Mouse (Mus musculus) bone marrow, adult 2 months (tissue): ENCODE data around the gene Pirt. TPM values are rescaled to one million over a fixed set of nuclear protein-coding genes. Genes with fewer than 3 reads are reported as not detected.

Experiments
- H3K27ac ChIP-seq: fragments of 200-500 bp; 2 replicates; pipeline ENCODE4 v1.5.1; 2012; ENCODE audit warnings: low read depth, mild to moderate bottlenecking, control low read depth, inconsistent platforms, low read length; ENCODE audit not compliant: control insufficient read depth, poor library complexity, insufficient read depth
- H3K4me1 ChIP-seq: fragments of 200-500 bp; 2 replicates; pipeline ENCODE4 v1.6.1; 2011; ENCODE audit warnings: low read length; ENCODE audit not compliant: control insufficient read depth, insufficient read depth
- H3K4me3 ChIP-seq: fragments of 200-500 bp; replicated peaks from 2 replicates; pipeline ENCODE3; 2011; ENCODE audit warnings: mild to moderate bottlenecking, low read depth, low read length, control low read depth; ENCODE audit not compliant: control insufficient read depth
- CTCF ChIP-seq: fragments of 200-500 bp; IDR thresholded peaks from 2 replicates; pipeline ENCODE4 v1.5.1; 2011; ENCODE audit warnings: low read length, control low read depth; ENCODE audit not compliant: control insufficient read depth, insufficient read depth
- POLR2A ChIP-seq: fragments of 200-500 bp; IDR thresholded peaks from 2 replicates; pipeline ENCODE4 v1.6.1; 2011; ENCODE audit warnings: low read depth, mild to moderate bottlenecking, control low read depth, low read length, borderline replicate concordance; ENCODE audit not compliant: control insufficient read depth
- WGBS: fragments of 180-500 bp; shearing (Covaris S2); methylation state at CpG from one replicate; pipeline ENCODE4 v1.1.7; 2018; 5-methylcytosine and 5-hydroxymethylcytosine counted together
- polyA plus RNA-seq: library from polyadenylated mRNA; stranded (reverse); fragments of >200 nt; gene quantifications from 2 replicates; pipeline ENCODE4 v1.2.4, GENCODE M21; 2011; ENCODE audit warnings: low replicate concordance; ENCODE audit not compliant: missing spikeins, insufficient read depth, insufficient read length

The Pirt gene
- polyA plus RNA-seq, 1 experiment = not detected

- Histone ChIP-seq H3K27ac (no peak overlapping the region), H3K4me1 (no peaks in the 10 kb centered on the region), H3K4me3 (no peak overlapping the region)
- 67% methylated on average over 7 of the region's 7 CpGs for WGBS
- TF ChIP-seq CTCF = no peak
- TF ChIP-seq POLR2A = no peak
Measured at GRCm38 (mm10) chr11:66934428-66935173, 22.8 kb downstream of the Pirt start.

GRCm38 (mm10) chr11:66942011-66942410 lies 30.2 kb downstream of the Pirt start:
- WGBS = 78% methylated on average over 5 of the region's 5 CpGs
- Histone ChIP-seq H3K4me1 (no peaks in the 10 kb centered on the region), H3K27ac (no peak overlapping the region), H3K4me3 (no peak overlapping the region)
- TF ChIP-seq CTCF = no peak
- TF ChIP-seq POLR2A = no peak

GRCm38 (mm10) chr11:66945224-66945767 lies 33.5 kb downstream of the Pirt start:
- Histone ChIP-seq H3K4me3 (no peak overlapping the region), H3K4me1 (no peaks in the 10 kb centered on the region), H3K27ac (no peak overlapping the region)
- TF ChIP-seq POLR2A (no peak), CTCF (no peak)
- WGBS = 41% methylated on average over 2 of the region's 2 CpGs

GRCm38 (mm10) chr11:66946521-66946920 lies 34.7 kb downstream of the Pirt start:
- H3K4me3 ChIP-seq = no peak overlapping the region
- no peaks in the 10 kb centered on the region for H3K4me1 ChIP-seq
- no peak overlapping the region for H3K27ac ChIP-seq
- TF ChIP-seq POLR2A = no peak
- no peak for TF ChIP-seq CTCF
- WGBS = 64% methylated on average over 6 of the region's 6 CpGs

- TF ChIP-seq CTCF = no peak
- 76% methylated on average over 6 of the region's 6 CpGs for WGBS
- Histone ChIP-seq H3K4me1 (no peaks in the 10 kb centered on the region), H3K4me3 (no peak overlapping the region), H3K27ac (no peak overlapping the region)
Measured at GRCm38 (mm10) chr11:66946922-66947321, 35.1 kb downstream of the Pirt start.

GRCm38 (mm10) chr11:66956303-66956702 lies 44.5 kb downstream of the Pirt start, which contains the start of gene Tmem238l:
Gene Tmem238l (plus strand): TSS chr11:66956638.
- no peak for TF ChIP-seq CTCF
- no peaks in the 10 kb centered on the region for H3K4me1 ChIP-seq
- 66% methylated on average over 9 of the region's 9 CpGs for WGBS

GRCm38 (mm10) chr11:66960797-66961196 lies 49.0 kb downstream of the Pirt start:
- Histone ChIP-seq H3K4me1 (no peaks in the 10 kb centered on the region), H3K27ac (no peak overlapping the region), H3K4me3 (no peak overlapping the region)
- TF ChIP-seq POLR2A (no peak), CTCF (no peak)
- WGBS = 46% methylated on average over 1 of the region's 1 CpGs

More at GRCm38 (mm10) chr11:66956303-66956702, 44.5 kb downstream of the Pirt start, which contains the start of gene Tmem238l:
- Histone ChIP-seq H3K4me3 (no peak within 1 kb of the TSS), H3K27ac (no peak within 1 kb of the TSS)

GRCm38 (mm10) chr11:66961447-66962176 lies 49.8 kb downstream of the Pirt start:
- no peaks in the 10 kb centered on the region for H3K4me1 ChIP-seq
- H3K27ac ChIP-seq = no peak overlapping the region
- 75% methylated on average over 12 of the region's 12 CpGs for WGBS
- H3K4me3 ChIP-seq = no peak overlapping the region
- TF ChIP-seq POLR2A (no peak), CTCF (no peak)

- 79% methylated on average over 1 of the region's 1 CpGs for WGBS
- H3K4me3 ChIP-seq = no peak overlapping the region
- no peaks in the 10 kb centered on the region for H3K4me1 ChIP-seq
- TF ChIP-seq POLR2A = no peak
- TF ChIP-seq CTCF = no peak
- no peak overlapping the region for H3K27ac ChIP-seq
Measured at GRCm38 (mm10) chr11:66963462-66963861, 51.7 kb downstream of the Pirt start.
